Mouse (Mus musculus) heart, embryonic 15.5 days (tissue): ENCODE measurements at regions not wholly inside any gene's neighbourhood (a gene's known extent, or its start where the extent isn't known, plus 50 kb on each side); places are given as distances from the start of the nearest gene placed in this dataset.

Experiments
- ATAC-seq: fragments of 200-750 bp; cut with Nextera tagmentation; replicated peaks from 2 replicates; pipeline ENCODE4 v1.8.0; 2017; ENCODE audit warnings: low read depth, moderate TSS enrichment; ENCODE audit not compliant: insufficient number of reproducible peaks, insufficient read depth, low FRiP score
- H3K27ac ChIP-seq: fragments of 300-500 bp; sonication (generic); 2 replicates; pipeline ENCODE4 v1.5.1; 2015; ENCODE audit warnings: mild to moderate bottlenecking, inconsistent platforms
- H3K27me3 ChIP-seq: fragments of 300-500 bp; sonication (generic); 2 replicates; pipeline ENCODE4 v1.6.1; 2015; ENCODE audit warnings: inconsistent platforms
- H3K36me3 ChIP-seq: fragments of 300-500 bp; sonication (generic); 2 replicates; pipeline ENCODE4 v1.6.1; 2015; ENCODE audit warnings: mild to moderate bottlenecking, inconsistent platforms
- H3K4me1 ChIP-seq: fragments of 300-500 bp; sonication (generic); replicated peaks from 2 replicates; pipeline ENCODE4 v1.6.1; 2015; ENCODE audit warnings: inconsistent platforms
- H3K4me2 ChIP-seq: fragments of 300-500 bp; sonication (generic); 2 replicates; pipeline ENCODE4 v1.6.1; 2015; ENCODE audit warnings: inconsistent platforms, mild to moderate bottlenecking, moderate library complexity
- H3K4me3 ChIP-seq: fragments of 300-500 bp; sonication (generic); 2 replicates; pipeline ENCODE4 v1.5.1; 2015; ENCODE audit warnings: mild to moderate bottlenecking, inconsistent platforms
- H3K9ac ChIP-seq: fragments of 300-500 bp; sonication (generic); 2 replicates; pipeline ENCODE4 v1.6.1; 2015; ENCODE audit warnings: mild to moderate bottlenecking, inconsistent platforms
- H3K9me3 ChIP-seq: fragments of 300-500 bp; sonication (generic); replicated peaks from 2 replicates; pipeline ENCODE4 v1.6.1; 2016; ENCODE audit warnings: inconsistent platforms
- WGBS: fragments of 180-500 bp; shearing (Covaris S2); methylation state at CpG from one replicate; pipeline ENCODE4 v1.1.7; 2015; ENCODE audit warnings: mixed read lengths; 5-methylcytosine and 5-hydroxymethylcytosine counted together

- Histone ChIP-seq H3K4me1 (no peaks in the 10 kb centered on the region), H3K9me3 (0 out of 2 replicates have a peak, but pooled peaks cover 3% of the 10 kb centered on the region), H3K9ac (no peak overlapping the region), H3K36me3 (no peaks in the 10 kb centered on the region), H3K27me3 (no peaks in the 10 kb centered on the region), H3K27ac (no peak overlapping the region), H3K4me3 (no peak overlapping the region), H3K4me2 (no peak overlapping the region)
- WGBS: 75% methylated on average over 4 of the region's 4 CpGs
- no peak for ATAC-seq
These were observed 362.8 kb upstream of the Pcsk5 start for GRCm38 (mm10) chr19:18200105-18200782.

- no peak for ATAC-seq
- Histone ChIP-seq H3K4me3 (no peak overlapping the region), H3K4me1 (no peaks in the 10 kb centered on the region), H3K27me3 (no peaks in the 10 kb centered on the region), H3K4me2 (no peak overlapping the region), H3K36me3 (no peaks in the 10 kb centered on the region), H3K9me3 (no peaks in the 10 kb centered on the region), H3K27ac (no peak overlapping the region), H3K9ac (no peak overlapping the region)
- 50% methylated on average over 4 of the region's 4 CpGs for WGBS
These were observed 351.8 kb upstream of the Pcsk5 start for GRCm38 (mm10) chr19:18189102-18189742.

- WGBS: 72% methylated on average over 9 of the region's 9 CpGs
- ATAC-seq: no peak
- Histone ChIP-seq H3K9ac (no peak overlapping the region), H3K4me3 (no peak overlapping the region), H3K36me3 (no peaks in the 10 kb centered on the region), H3K4me2 (no peak overlapping the region), H3K27ac (no peak overlapping the region), H3K4me1 (no peaks in the 10 kb centered on the region), H3K27me3 (no peaks in the 10 kb centered on the region), H3K9me3 (no peaks in the 10 kb centered on the region)
These were observed 350.9 kb upstream of the Pcsk5 start for GRCm38 (mm10) chr19:18188122-18188866.

DNA sequence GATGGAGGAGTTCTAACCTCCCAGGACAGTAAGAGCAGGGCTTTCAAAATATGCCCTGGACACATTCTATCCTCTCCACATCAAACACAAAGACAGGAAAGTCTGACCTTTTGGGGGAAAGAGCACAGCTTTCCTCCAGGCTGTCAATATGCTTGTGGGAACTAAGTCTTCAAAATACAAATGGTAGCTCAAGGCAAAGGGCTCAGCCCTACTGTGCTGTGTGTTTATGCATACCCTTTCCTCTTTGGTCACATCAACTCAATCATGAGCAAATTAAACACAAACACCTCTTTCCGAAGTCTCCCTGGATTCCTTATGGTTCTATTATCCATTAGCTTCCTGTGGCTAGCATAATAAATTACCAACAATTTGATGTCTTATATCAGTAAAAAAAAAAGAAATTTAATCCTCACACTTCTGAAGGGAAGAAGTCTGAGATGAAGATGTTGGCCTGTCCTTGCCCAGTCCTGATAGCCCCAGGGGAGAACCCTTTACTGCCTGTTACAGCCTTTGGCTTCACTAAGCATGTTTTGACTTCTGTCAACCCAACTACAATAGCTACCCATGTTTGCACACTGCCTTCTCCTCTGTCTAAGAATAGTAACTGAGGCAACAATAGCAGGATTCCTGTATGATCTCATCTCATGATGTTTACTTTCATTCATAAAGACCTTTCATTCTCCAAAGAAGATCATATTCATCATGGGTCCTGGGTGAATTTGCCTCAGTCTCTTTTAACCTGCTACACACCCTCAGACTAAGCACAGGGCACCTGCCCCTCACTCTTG is 348.5 kb upstream of the Pcsk5 start:
- H3K27me3 ChIP-seq: no peaks in the 10 kb centered on the region
- H3K27ac ChIP-seq: no peak overlapping the region
- no peak for ATAC-seq
- H3K36me3 ChIP-seq: no peaks in the 10 kb centered on the region
- 76% methylated on average over 1 of the region's 1 CpGs for WGBS
- H3K9me3 ChIP-seq: no peaks in the 10 kb centered on the region
- no peak overlapping the region for H3K4me2 ChIP-seq
- no peak overlapping the region for H3K4me3 ChIP-seq
- H3K9ac ChIP-seq: no peak overlapping the region
- no peaks in the 10 kb centered on the region for H3K4me1 ChIP-seq

GRCm38 (mm10) chr19:18185211-18185610 is 347.8 kb upstream of the Pcsk5 start:
- Histone ChIP-seq H3K9me3 (no peaks in the 10 kb centered on the region), H3K4me3 (no peak overlapping the region), H3K27me3 (no peaks in the 10 kb centered on the region), H3K36me3 (no peaks in the 10 kb centered on the region), H3K27ac (no peak overlapping the region), H3K9ac (no peak overlapping the region), H3K4me2 (no peak overlapping the region), H3K4me1 (no peaks in the 10 kb centered on the region)
- no peak for ATAC-seq
- WGBS: 71% methylated on average over 2 of the region's 2 CpGs

DNA sequence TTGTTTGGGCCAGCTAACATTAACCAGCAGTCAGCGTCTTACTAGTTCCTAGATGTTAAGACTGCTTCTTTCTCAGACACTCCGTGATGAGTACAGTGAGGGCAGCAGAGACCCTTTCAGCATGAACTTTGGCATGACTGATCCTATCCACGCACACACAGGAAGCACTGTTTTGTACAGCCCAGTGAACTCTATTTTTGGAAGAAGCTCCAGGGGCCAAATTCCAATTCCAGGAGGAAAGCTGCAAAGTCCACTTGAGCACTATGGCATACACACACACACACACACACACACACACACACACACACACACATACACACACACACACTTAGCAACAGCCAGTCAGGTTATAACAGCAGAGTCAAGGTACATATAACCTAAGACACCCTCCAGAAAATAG is 338.8 kb upstream of the Pcsk5 start:
- no peak overlapping the region for H3K9ac ChIP-seq
- no peak for ATAC-seq
- H3K4me1 ChIP-seq: peaks cover 6% of the 10 kb centered on the region
- H3K4me3 ChIP-seq: no peak overlapping the region
- 38% methylated on average over 3 of the region's 3 CpGs for WGBS
- H3K27me3 ChIP-seq: no peaks in the 10 kb centered on the region
- H3K9me3 ChIP-seq: no peaks in the 10 kb centered on the region
- no peaks in the 10 kb centered on the region for H3K36me3 ChIP-seq
- H3K4me2 ChIP-seq: no peak overlapping the region
- no peak overlapping the region for H3K27ac ChIP-seq

GRCm38 (mm10) chr19:18146494-18146893 is 309.1 kb upstream of the Pcsk5 start:
- no peak overlapping the region for H3K27ac ChIP-seq
- H3K27me3 ChIP-seq: no peaks in the 10 kb centered on the region
- H3K4me2 ChIP-seq: no peak overlapping the region
- H3K9me3 ChIP-seq: no peaks in the 10 kb centered on the region
- no peak overlapping the region for H3K4me3 ChIP-seq
- no peak for ATAC-seq
- 67% methylated on average over 3 of the region's 3 CpGs for WGBS
- no peak overlapping the region for H3K9ac ChIP-seq
- H3K4me1 ChIP-seq: no peaks in the 10 kb centered on the region
- H3K36me3 ChIP-seq: no peaks in the 10 kb centered on the region

- H3K4me1 ChIP-seq: no peaks in the 10 kb centered on the region
- no peaks in the 10 kb centered on the region for H3K27me3 ChIP-seq
- WGBS: 89% methylated on average over 3 of the region's 3 CpGs
These were observed 293.5 kb upstream of the Pcsk5 start for GRCm38 (mm10) chr19:18130936-18131335.

DNA sequence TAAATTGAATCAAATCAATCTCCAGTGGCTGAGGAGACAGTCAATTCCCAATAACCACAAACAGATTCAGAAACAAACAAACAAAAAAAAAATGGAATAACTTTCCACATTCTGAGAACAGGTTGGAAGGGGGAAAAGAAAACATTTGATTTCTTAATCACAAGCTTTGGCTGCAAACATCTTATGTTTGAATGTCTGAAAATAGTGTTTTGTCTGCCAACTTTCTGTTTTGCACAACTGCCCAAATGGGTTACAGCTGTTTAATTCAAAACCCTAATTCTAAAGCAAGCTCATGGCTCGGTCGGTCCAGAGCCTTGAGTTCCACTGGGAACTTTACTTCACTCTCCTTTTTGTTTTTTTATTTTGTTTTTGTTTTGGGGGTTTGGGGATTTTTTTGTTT is 291.4 kb upstream of the Pcsk5 start:
- Histone ChIP-seq H3K4me2 (no peak overlapping the region), H3K4me1 (no peaks in the 10 kb centered on the region), H3K9me3 (no peaks in the 10 kb centered on the region), H3K27me3 (no peaks in the 10 kb centered on the region), H3K4me3 (no peak overlapping the region), H3K27ac (no peak overlapping the region), H3K9ac (no peak overlapping the region), H3K36me3 (no peaks in the 10 kb centered on the region)
- WGBS: 63% methylated on average over 2 of the region's 2 CpGs
- ATAC-seq: no peak

More at GRCm38 (mm10) chr19:18130936-18131335, 293.5 kb upstream of the Pcsk5 start:
- Histone ChIP-seq H3K4me3 (no peak overlapping the region), H3K36me3 (no peaks in the 10 kb centered on the region), H3K9ac (no peak overlapping the region), H3K27ac (no peak overlapping the region), H3K4me2 (no peak overlapping the region), H3K9me3 (no peaks in the 10 kb centered on the region)
- ATAC-seq: no peak

DNA sequence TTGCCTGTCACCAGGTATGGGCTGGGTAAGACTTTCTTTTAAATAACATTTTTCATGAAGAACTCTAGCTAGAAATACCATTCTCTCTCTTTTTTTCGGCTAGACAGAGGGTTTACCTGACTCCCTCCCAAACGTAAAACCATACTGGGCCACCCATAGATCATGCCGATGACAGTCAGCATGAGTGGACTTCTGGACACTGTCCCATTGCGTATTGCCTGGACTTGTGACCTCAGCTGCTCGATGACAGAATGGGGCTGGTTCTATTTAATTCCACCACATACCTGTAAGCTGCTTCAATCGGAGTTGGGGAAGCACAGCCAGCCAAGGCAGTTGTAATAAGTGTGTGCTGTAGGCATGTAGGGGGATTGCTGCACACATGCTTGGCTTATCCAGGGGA is 268.8 kb upstream of the Pcsk5 start:
- Histone ChIP-seq H3K27ac (no peak overlapping the region), H3K4me1 (peaks cover 10% of the 10 kb centered on the region), H3K9ac (no peak overlapping the region), H3K4me2 (no peak overlapping the region), H3K36me3 (no peaks in the 10 kb centered on the region), H3K4me3 (no peak overlapping the region), H3K27me3 (no peaks in the 10 kb centered on the region), H3K9me3 (no peaks in the 10 kb centered on the region)
- 67% methylated on average over 6 of the region's 6 CpGs for WGBS
- no peak for ATAC-seq

DNA sequence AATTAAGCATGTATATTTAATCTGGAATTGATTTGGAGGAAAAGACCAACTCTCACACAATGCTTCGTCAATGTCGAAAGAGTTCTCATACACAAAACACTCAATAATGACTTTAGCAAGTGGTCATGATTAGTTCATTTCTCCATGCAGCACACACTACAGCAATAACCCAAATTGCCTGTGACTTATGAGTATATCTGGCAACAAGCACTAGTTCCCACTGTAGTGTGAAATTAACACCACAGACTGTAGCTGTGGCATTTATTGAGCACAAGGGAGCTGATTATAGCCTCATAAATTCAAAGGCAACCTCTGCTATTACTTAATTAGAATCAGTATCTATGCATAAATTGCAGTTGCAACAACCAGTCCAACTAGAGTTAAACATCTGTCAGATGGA is 267.2 kb upstream of the Pcsk5 start:
- peaks cover 11% of the 10 kb centered on the region for H3K4me1 ChIP-seq
- no peaks in the 10 kb centered on the region for H3K27me3 ChIP-seq
- H3K27ac ChIP-seq: no peak overlapping the region
- 94% methylated on average over 2 of the region's 2 CpGs for WGBS
- no peaks in the 10 kb centered on the region for H3K9me3 ChIP-seq
- H3K36me3 ChIP-seq: no peaks in the 10 kb centered on the region
- no peak for ATAC-seq
- H3K4me3 ChIP-seq: no peak overlapping the region
- no peak overlapping the region for H3K4me2 ChIP-seq
- H3K9ac ChIP-seq: no peak overlapping the region
